Mouse (Mus musculus): ENCODE measurements around the gene 1190002N15Rik.

1190002N15Rik gene

GRCm38 (mm10) chr9:94537970-94538822, at the start of gene 1190002N15Rik:
TSS of gene 1190002N15Rik (minus strand) at chr9:94538081.
- peak; percentile 91 for DNase-seq (ENCODE audit: low read depth, low spot score)

GRCm38 (mm10) chr9:94582309-94582708, 44.4 kb upstream of the 1190002N15Rik start:
- no peak for DNase-seq (ENCODE audit: low read depth, low spot score)

GRCm38 (mm10) chr9:94581661-94582060, 43.8 kb upstream of the 1190002N15Rik start:
- DNase-seq (ENCODE audit: low read depth, low spot score), result no peak

- no peak for DNase-seq (ENCODE audit: low read depth, low spot score)
These were observed 42.3 kb upstream of the 1190002N15Rik start for GRCm38 (mm10) chr9:94580071-94580737.

GRCm38 (mm10) chr9:94571802-94572201, 33.9 kb upstream of the 1190002N15Rik start:
- no peak for DNase-seq (ENCODE audit: low read depth, low spot score)

GRCm38 (mm10) chr9:94568386-94568785, 30.5 kb upstream of the 1190002N15Rik start:
- DNase-seq (ENCODE audit: low read depth, low spot score), result no peak

GRCm38 (mm10) chr9:94567722-94568314, 29.9 kb upstream of the 1190002N15Rik start:
- no peak for DNase-seq (ENCODE audit: low read depth, low spot score)

- DNase-seq (ENCODE audit: low read depth, low spot score), result no peak
These were observed 19.1 kb upstream of the 1190002N15Rik start for GRCm38 (mm10) chr9:94556776-94557514.

GRCm38 (mm10) chr9:94556249-94556648, 18.4 kb upstream of the 1190002N15Rik start:
- no peak for DNase-seq (ENCODE audit: low read depth, low spot score)

GRCm38 (mm10) chr9:94550493-94551095, 12.7 kb upstream of the 1190002N15Rik start:
- no peak for DNase-seq (ENCODE audit: low read depth, low spot score)

GRCm38 (mm10) chr9:94543881-94544280, 6.0 kb upstream of the 1190002N15Rik start:
- DNase-seq (ENCODE audit: low read depth, low spot score), result no peak

- DNase-seq (ENCODE audit: low read depth, low spot score), result no peak
These were observed 2.6 kb upstream of the 1190002N15Rik start for GRCm38 (mm10) chr9:94540343-94541095.

- no peak for DNase-seq (ENCODE audit: low read depth, low spot score)
These were observed 1.5 kb upstream of the 1190002N15Rik start for GRCm38 (mm10) chr9:94539346-94539865.

- no peak for DNase-seq (ENCODE audit: low read depth, low spot score)
These were observed 902 bp upstream of the 1190002N15Rik start for GRCm38 (mm10) chr9:94538823-94539143.

GRCm38 (mm10) chr9:94537051-94537917, 597 bp downstream of the 1190002N15Rik start:
- DNase-seq (ENCODE audit: low read depth, low spot score), result peak; percentile 35

- DNase-seq (ENCODE audit: low read depth, low spot score), result no peak
These were observed 1.5 kb downstream of the 1190002N15Rik start for GRCm38 (mm10) chr9:94536261-94536905.

GRCm38 (mm10) chr9:94534795-94535194, 3.1 kb downstream of the 1190002N15Rik start:
- no peak for DNase-seq (ENCODE audit: low read depth, low spot score)

GRCm38 (mm10) chr9:94534226-94534625, 3.7 kb downstream of the 1190002N15Rik start:
- DNase-seq (ENCODE audit: low read depth, low spot score), result no peak

GRCm38 (mm10) chr9:94533641-94534040, 4.2 kb downstream of the 1190002N15Rik start:
- no peak for DNase-seq (ENCODE audit: low read depth, low spot score)

Data from retina, postnatal 7 days (tissue).